Mouse (Mus musculus): Measurements from ENCODE around the gene Grb10. TPM values are rescaled to one million over a fixed set of nuclear protein-coding genes. Genes with fewer than 3 reads are reported as not detected.

Grb10 gene
- polyA plus RNA-seq, 1 experiment from 2014 or later = 414 TPM

DNA sequence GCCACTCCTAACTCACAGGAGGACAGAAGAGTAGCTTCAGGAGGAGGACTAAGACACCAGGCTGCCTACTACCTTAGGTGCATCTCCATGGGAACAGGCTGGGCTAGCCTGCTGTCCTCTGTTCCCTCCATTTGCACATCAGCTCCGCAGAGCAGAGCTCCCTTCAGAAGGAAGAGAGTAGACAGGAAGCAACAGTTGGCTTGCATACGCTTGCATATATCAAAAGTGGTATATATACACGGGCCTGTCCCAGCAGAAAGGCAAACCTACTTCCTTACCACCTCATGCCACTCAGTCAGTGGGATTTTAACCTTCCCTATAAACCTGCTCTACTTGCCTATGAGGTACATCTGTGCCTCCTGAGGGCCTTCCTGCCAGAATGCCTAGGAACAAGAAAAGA, 149.8 kb downstream of the Grb10 start:
- H3K4me3 ChIP-seq = no peak overlapping the region
- H3K9me3 ChIP-seq (replicated peaks) = no peaks in the 10 kb centered on the region
- H3K4me2 ChIP-seq (replicated peaks) = no peak overlapping the region
- no peak overlapping the region for H3K9ac ChIP-seq
- WGBS = 85% methylated on average over 3 of the region's 3 CpGs
- no peaks in the 10 kb centered on the region for H3K36me3 ChIP-seq
- no peaks in the 10 kb centered on the region for H3K27me3 ChIP-seq
- peaks cover 32% of the 10 kb centered on the region for H3K4me1 ChIP-seq
- no peak overlapping the region for H3K27ac ChIP-seq
- ATAC-seq (ENCODE audit: low FRiP score) = no peak

DNA sequence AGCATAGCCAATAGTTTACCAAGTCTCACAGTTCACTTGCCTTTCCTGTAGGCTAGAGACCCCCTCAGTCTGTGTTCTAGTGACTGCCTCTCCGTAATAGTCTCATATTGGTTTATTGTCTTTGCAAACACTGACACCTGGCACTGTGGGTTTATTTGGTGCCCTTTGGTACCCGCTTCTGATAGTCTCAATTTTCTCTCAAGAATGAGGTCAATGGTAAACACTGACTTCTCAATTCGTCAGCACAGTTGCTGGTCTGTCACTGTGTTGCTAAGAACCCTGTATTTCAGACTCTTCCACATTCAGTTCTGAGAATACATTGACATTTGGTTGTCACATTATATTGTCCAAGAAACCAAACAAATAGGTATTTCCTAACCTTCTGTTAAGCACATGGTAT, 150.4 kb downstream of the Grb10 start:
- Histone ChIP-seq H3K4me1 (peaks cover 32% of the 10 kb centered on the region), H3K27ac (no peak overlapping the region), H3K9me3 (replicated peaks) (no peaks in the 10 kb centered on the region), H3K4me3 (no peak overlapping the region), H3K36me3 (no peaks in the 10 kb centered on the region), H3K4me2 (replicated peaks) (no peak overlapping the region), H3K27me3 (no peaks in the 10 kb centered on the region), H3K9ac (no peak overlapping the region)
- no peak for ATAC-seq (ENCODE audit: low FRiP score)
- WGBS = 84% methylated on average over 3 of the region's 3 CpGs

GRCm38 (mm10) chr11:11886403-11886998, 152.0 kb downstream of the Grb10 start:
- Histone ChIP-seq H3K9ac (no peak overlapping the region), H3K27me3 (no peaks in the 10 kb centered on the region), H3K4me2 (replicated peaks) (no peak overlapping the region), H3K36me3 (no peaks in the 10 kb centered on the region), H3K9me3 (replicated peaks) (no peaks in the 10 kb centered on the region), H3K4me1 (peaks cover 36% of the 10 kb centered on the region), H3K4me3 (no peak overlapping the region), H3K27ac (no peak overlapping the region)
- WGBS = 43% methylated on average over 4 of the region's 4 CpGs
- no peak for ATAC-seq (ENCODE audit: low FRiP score)

DNA sequence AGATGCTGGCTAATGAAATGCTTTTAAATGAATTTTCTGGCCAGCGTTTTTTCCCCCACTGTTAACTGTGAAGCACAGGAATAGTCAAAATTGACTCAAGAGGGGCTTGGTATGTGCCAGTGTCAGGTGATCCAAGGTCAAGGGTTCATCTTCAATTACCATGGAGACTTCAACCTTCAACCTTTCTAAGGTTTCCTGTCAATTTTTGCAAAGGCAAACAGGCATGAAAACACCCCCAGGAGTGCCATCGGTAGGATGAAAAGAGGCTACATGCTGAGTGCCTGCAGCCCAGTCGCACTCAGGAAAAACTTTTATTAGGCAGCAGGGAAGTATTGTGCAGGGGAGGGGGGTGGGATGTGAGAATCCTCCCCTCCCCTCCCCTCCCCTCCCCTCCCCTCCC, 152.6 kb downstream of the Grb10 start:
- no peaks in the 10 kb centered on the region for H3K9me3 ChIP-seq (replicated peaks)
- no peak for ATAC-seq (ENCODE audit: low FRiP score)
- no peak overlapping the region for H3K4me3 ChIP-seq
- H3K9ac ChIP-seq = no peak overlapping the region
- no peaks in the 10 kb centered on the region for H3K27me3 ChIP-seq
- H3K4me1 ChIP-seq = peaks cover 42% of the 10 kb centered on the region
- no peak overlapping the region for H3K4me2 ChIP-seq (replicated peaks)
- no peak overlapping the region for H3K27ac ChIP-seq
- no peaks in the 10 kb centered on the region for H3K36me3 ChIP-seq
- WGBS = 0% methylated on average over 3 of the region's 3 CpGs

DNA sequence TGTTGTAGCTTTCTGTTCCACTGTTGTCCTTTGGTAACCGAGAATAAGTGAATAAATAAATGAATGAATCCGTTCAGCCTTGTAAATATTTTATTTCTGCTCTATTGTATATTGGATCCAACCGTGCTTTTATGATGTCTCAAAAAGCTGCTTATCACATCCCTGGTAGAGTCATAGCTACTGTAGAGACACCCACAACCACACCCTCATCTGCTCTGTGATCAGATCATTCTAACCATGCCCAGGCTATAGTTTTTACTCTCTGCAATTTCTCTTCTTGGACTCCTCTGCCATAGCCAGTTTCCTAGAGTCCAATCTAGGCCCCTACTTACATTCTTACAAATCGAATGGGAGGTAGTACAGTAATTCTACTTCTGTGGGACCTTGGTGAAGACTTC, 153.2 kb downstream of the Grb10 start:
- no peak for ATAC-seq (ENCODE audit: low FRiP score)
- no peak overlapping the region for H3K9ac ChIP-seq
- 86% methylated on average over 4 of the region's 4 CpGs for WGBS

GRCm38 (mm10) chr11:11884533-11885245, 153.8 kb downstream of the Grb10 start:
- Histone ChIP-seq H3K4me3 (no peak overlapping the region), H3K9me3 (replicated peaks) (no peaks in the 10 kb centered on the region), H3K9ac (no peak overlapping the region), H3K27me3 (no peaks in the 10 kb centered on the region), H3K4me1 (peaks cover 39% of the 10 kb centered on the region), H3K4me2 (replicated peaks) (no peak overlapping the region), H3K27ac (peak overlapping the region; percentile 48; the same call in 1 of the 2 replicates), H3K36me3 (no peaks in the 10 kb centered on the region)
- no peak for ATAC-seq (ENCODE audit: low FRiP score)
- 28% methylated on average over 11 of the region's 11 CpGs for WGBS

More for the DNA sequence above, 153.2 kb downstream of the Grb10 start:
- H3K4me1 ChIP-seq = peaks cover 38% of the 10 kb centered on the region
- H3K4me3 ChIP-seq = no peak overlapping the region
- H3K36me3 ChIP-seq = no peaks in the 10 kb centered on the region
- no peak overlapping the region for H3K4me2 ChIP-seq (replicated peaks)
- no peak overlapping the region; the same call in 1 of the 2 replicates for H3K27ac ChIP-seq
- H3K27me3 ChIP-seq = no peaks in the 10 kb centered on the region
- no peaks in the 10 kb centered on the region for H3K9me3 ChIP-seq (replicated peaks)

DNA sequence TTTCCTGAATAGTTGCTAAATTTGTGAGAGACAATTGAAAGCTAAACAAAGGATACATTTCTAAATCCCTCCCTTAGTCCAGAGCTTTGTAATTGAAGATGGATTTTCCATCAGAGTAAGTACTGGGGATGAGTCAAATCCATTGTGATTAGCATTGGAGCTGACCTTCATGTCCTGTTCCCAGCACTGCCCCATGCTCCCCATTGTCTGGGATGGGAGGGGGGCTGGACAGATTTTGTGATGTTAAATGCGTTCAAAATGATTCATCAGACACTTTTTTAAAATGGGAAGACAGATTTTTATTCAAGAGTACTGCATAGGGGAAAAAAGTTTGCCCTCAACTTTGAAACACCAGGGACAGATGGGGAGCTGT, 156.7 kb downstream of the Grb10 start:
- no peaks in the 10 kb centered on the region for H3K36me3 ChIP-seq
- H3K4me3 ChIP-seq = no peak overlapping the region
- no peak for ATAC-seq (ENCODE audit: low FRiP score)
- WGBS = 25% methylated on average over 1 of the region's 1 CpGs
- no peaks in the 10 kb centered on the region for H3K9me3 ChIP-seq (replicated peaks)
- no peaks in the 10 kb centered on the region for H3K27me3 ChIP-seq
- peaks cover 48% of the 10 kb centered on the region for H3K4me1 ChIP-seq
- no peak overlapping the region for H3K9ac ChIP-seq
- no peak overlapping the region for H3K4me2 ChIP-seq (replicated peaks)
- no peak overlapping the region for H3K27ac ChIP-seq

DNA sequence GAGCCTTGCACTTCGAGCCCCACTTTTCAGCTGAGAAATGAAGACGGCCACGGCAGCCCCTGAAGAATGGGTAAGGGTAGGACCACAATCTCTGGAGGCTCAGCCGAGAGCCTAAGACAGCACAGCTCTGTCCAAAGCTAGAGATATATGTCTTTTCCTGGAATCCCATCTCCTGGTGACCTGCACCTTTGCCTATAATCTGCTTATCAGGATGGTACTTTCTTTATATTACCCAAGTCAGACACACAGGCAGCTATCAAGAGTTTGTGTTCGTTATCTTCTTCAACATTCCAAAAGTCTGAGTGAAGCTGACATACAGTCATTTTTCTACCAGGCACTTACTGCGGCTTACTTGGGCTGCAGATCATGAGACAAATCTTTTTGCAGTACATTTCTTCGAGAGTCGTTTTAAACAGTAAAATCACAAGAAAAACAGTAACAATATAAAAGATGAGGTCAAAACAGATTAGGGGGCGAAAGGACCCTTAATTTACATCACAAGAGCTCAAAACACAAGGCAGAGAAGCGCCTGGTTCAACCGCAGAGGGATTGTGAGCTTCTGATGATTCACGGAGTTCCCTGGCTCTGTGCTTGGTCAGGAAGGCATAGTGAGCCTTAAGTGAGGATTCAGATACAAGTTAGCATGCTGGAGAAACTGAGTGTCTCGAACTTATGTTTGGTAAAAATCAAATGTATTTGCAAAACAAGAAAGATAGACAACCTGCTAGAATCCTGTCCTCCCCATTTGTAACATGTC, 157.3 kb downstream of the Grb10 start:
- Histone ChIP-seq H3K36me3 (no peaks in the 10 kb centered on the region), H3K9ac (no peak overlapping the region; the same call in 1 of the 2 replicates), H3K27ac (no peak overlapping the region), H3K4me2 (replicated peaks) (no peak overlapping the region), H3K4me1 (peaks cover 43% of the 10 kb centered on the region), H3K27me3 (no peaks in the 10 kb centered on the region), H3K9me3 (replicated peaks) (no peaks in the 10 kb centered on the region), H3K4me3 (no peak overlapping the region)
- ATAC-seq (ENCODE audit: low FRiP score) = no peak
- 34% methylated on average over 13 of the region's 13 CpGs for WGBS

Other genes with a start within 250 kb of the Grb10 start
- 41.0 and 41.1 TPM in 2 replicates for gene Fignl1, start 229.7 kb downstream of the Grb10 start, polyA plus RNA-seq (2016; fragmentation: Nextera tagmentation; extraction: Ambion mirVana)
- 8.3 and 12.4 TPM in 2 replicates for gene Ddc, start 140.5 kb downstream of the Grb10 start, polyA plus RNA-seq (2016; fragmentation: Nextera tagmentation; extraction: Ambion mirVana)

Measured in hindbrain, embryonic 12.5 days (tissue).